Mouse (Mus musculus) stomach, postnatal 0 days (tissue): ENCODE results near the gene Ms4a10.

Source experiments
- CTCF ChIP-seq: IDR thresholded peaks from 2 replicates; pipeline ENCODE4 v1.5.1; 2016; ENCODE audit warnings: antibody characterized with exemption, low read depth, mild to moderate bottlenecking, moderate library complexity
- EP300 ChIP-seq: optimal IDR thresholded peaks from 2 replicates; pipeline ENCODE3; 2016; ENCODE audit warnings: antibody characterized with exemption

- TF ChIP-seq CTCF (no peak), EP300 (no peak)
Measured at GRCm38 (mm10) chr19:10990751-10991150, 16.3 kb upstream of the Ms4a10 start.
